Comparison of ENCODE assay signal across 23 mouse cellular contexts in genomic region chr19:47631799-47632198, GRCm38 (mm10). TPM values are rescaled to one million over a fixed set of nuclear protein-coding genes. Genes with fewer than 3 reads are reported as not detected.
DNase-seq lines count a peak whose midpoint lies in the region; ATAC-seq and TF ChIP-seq lines count a peak whose summit lies in the region.
"Had no signal": no experiment of that assay in that cellular context is flagged by ENCODE, and none has a peak within 500 bp of the region (broad histone marks: within the 10 kb centered on the region; RNA-seq: fewer than 3 reads in every experiment).

No protein-coding gene starts in this region.

- H3K4me3 ChIP-seq in kidney, embryonic 14.5 days (ENCODE audit: low read length): no peak overlapping the region
- H3K4me3 ChIP-seq in stomach, postnatal 0 days (ENCODE audit: low read depth, low read length): no peak overlapping the region
- H3K4me3 ChIP-seq: embryonic facial prominence, embryonic 13.5 days; embryonic facial prominence, embryonic 15.5 days; erythroblast, embryonic 14.5 days; forebrain, embryonic 10.5 days; forebrain, embryonic 12.5 days had no signal

- TF ChIP-seq EP300 in stomach, postnatal 0 days (optimal IDR thresholded peaks at IDR 0.05): no peak

- TF ChIP-seq CTCF in stomach, postnatal 0 days (IDR thresholded peaks at IDR 0.05; ENCODE audit: low read depth): no peak

- peak; percentile 12 for DNase-seq in kidney, adult 11 months
- DNase-seq in kidney, adult 9 months: peak; percentile 31
- no peak for DNase-seq in kidney, adult 18-20 months
- no peak for DNase-seq in stomach, postnatal 0 days (ENCODE audit: low spot score)
- peak; percentile 68 for DNase-seq in yolk sac, embryonic 10.5 days (ENCODE audit: low spot score)
- no peak for DNase-seq in lung, postnatal 25 days (ENCODE audit: low spot score)
- DNase-seq: adrenal gland, adult 2 months; adrenal gland, postnatal 10 days; adrenal gland, postnatal 25 days; cerebellum, adult 11 months; cerebellum, adult 18-20 months; cerebellum, adult 8-10 months; cerebellum, adult 9-11 months; cerebellum, postnatal 14 days; cerebellum, postnatal 36 days; embryo, embryonic 11 days had no signal

- H3K4me2 ChIP-seq in kidney, embryonic 14.5 days (replicated peaks; ENCODE audit: low read depth, low read length): no peak overlapping the region
- no peak overlapping the region for H3K4me2 ChIP-seq in stomach, postnatal 0 days (replicated peaks; ENCODE audit: low read depth)
- H3K4me2 ChIP-seq: embryonic facial prominence, embryonic 13.5 days; embryonic facial prominence, embryonic 15.5 days; forebrain, embryonic 12.5 days had no signal

- H3K4me1 ChIP-seq in kidney, embryonic 14.5 days (ENCODE audit: control insufficient read depth, insufficient read depth, low read length): no peaks in the 10 kb centered on the region
- H3K4me1 ChIP-seq in stomach, postnatal 0 days (replicated peaks; ENCODE audit: control insufficient read depth, insufficient read depth): no peaks in the 10 kb centered on the region
- H3K4me1 ChIP-seq: embryonic facial prominence, embryonic 13.5 days; embryonic facial prominence, embryonic 15.5 days; forebrain, embryonic 10.5 days; forebrain, embryonic 12.5 days had no signal

- H3K9ac ChIP-seq in kidney, embryonic 14.5 days (ENCODE audit: low read depth, low read length): no peak overlapping the region
- H3K9ac ChIP-seq in stomach, postnatal 0 days (ENCODE audit: low read length): no peak overlapping the region
- H3K9ac ChIP-seq: embryonic facial prominence, embryonic 13.5 days; embryonic facial prominence, embryonic 15.5 days; forebrain, embryonic 12.5 days had no signal

- peaks cover 18% of the 10 kb centered on the region; the same call in 1 of the 2 replicates for H3K36me3 ChIP-seq in kidney, embryonic 14.5 days (ENCODE audit: control insufficient read depth, insufficient read depth, low read length)
- peaks cover 10% of the 10 kb centered on the region for H3K36me3 ChIP-seq in stomach, postnatal 0 days (ENCODE audit: control insufficient read depth, insufficient read depth, low read length)

- H3K27ac ChIP-seq in kidney, embryonic 14.5 days (ENCODE audit: low read depth, low read length): no peak overlapping the region
- no peak overlapping the region for H3K27ac ChIP-seq in stomach, postnatal 0 days (replicated peaks)
- H3K27ac ChIP-seq: embryonic facial prominence, embryonic 13.5 days; embryonic facial prominence, embryonic 15.5 days; forebrain, embryonic 10.5 days; forebrain, embryonic 12.5 days had no signal

- H3K9me3 ChIP-seq in kidney, embryonic 14.5 days (ENCODE audit: control insufficient read depth, low read length): no peaks in the 10 kb centered on the region
- no peaks in the 10 kb centered on the region for H3K9me3 ChIP-seq in stomach, postnatal 0 days (ENCODE audit: control insufficient read depth, low read length)
- H3K9me3 ChIP-seq: embryonic facial prominence, embryonic 13.5 days; embryonic facial prominence, embryonic 15.5 days; forebrain, embryonic 10.5 days; forebrain, embryonic 12.5 days had no signal

- no peaks in the 10 kb centered on the region for H3K27me3 ChIP-seq in kidney, embryonic 14.5 days (ENCODE audit: control insufficient read depth, insufficient read depth, low read length)
- no peaks in the 10 kb centered on the region for H3K27me3 ChIP-seq in stomach, postnatal 0 days (ENCODE audit: control insufficient read depth, insufficient read depth, low read length)
- H3K27me3 ChIP-seq: embryonic facial prominence, embryonic 13.5 days; embryonic facial prominence, embryonic 15.5 days; forebrain, embryonic 12.5 days had no signal

- WGBS in kidney, embryonic 14.5 days: 93% methylated on average over 5 of the region's 5 CpGs
- WGBS in stomach, postnatal 0 days: 86% methylated on average over 5 of the region's 5 CpGs

- no peak for ATAC-seq in kidney, embryonic 14.5 days (ENCODE audit: low FRiP score, low TSS enrichment)
- ATAC-seq in stomach, postnatal 0 days (ENCODE audit: low FRiP score, low TSS enrichment): 0 out of 2 replicates have a peak, but pooled peaks have one; percentile 53
- ATAC-seq: forebrain, embryonic 14.5 days had no signal

RNA-seq across cellular contexts. Expression of gene Slk, which starts 52.3 kb away (rescaled TPM):
- polyA plus RNA-seq in kidney, embryonic 14.5 days (2014; fragmentation: Nextera tagmentation; extraction: Ambion mirVana): 16.5 and 20.6 TPM in 2 replicates
- polyA plus RNA-seq in stomach, postnatal 0 days (2015; fragmentation: Nextera tagmentation; extraction: Ambion mirVana): 12.3 and 14.3 TPM in 2 replicates

Comparison
In these comparisons a context has a peak if more than half of its experiments do, and no peak if none do; other contexts are left out.
1. DNase-seq: peak in kidney, adult 11 months (single experiment), kidney, adult 9 months (single experiment) and yolk sac, embryonic 10.5 days (single experiment); none in kidney, adult 18-20 months (single experiment), stomach, postnatal 0 days (single experiment) and lung, postnatal 25 days (single experiment).